Comparison of ENCODE assay signal across 24 mouse cellular contexts in genomic region chr13:40652916-40653315, GRCm38 (mm10).
"Had no signal": no experiment of that assay in that cellular context is flagged by ENCODE, and none has a peak within 500 bp of the region (broad histone marks: within the 10 kb centered on the region; RNA-seq: fewer than 3 reads in every experiment).

No protein-coding gene starts in this region.

- H3K9ac ChIP-seq: heart, embryonic 13.5 days; heart, embryonic 15.5 days; hindbrain, embryonic 13.5 days; hindbrain, embryonic 15.5 days; kidney, embryonic 15.5 days; limb, embryonic 13.5 days; limb, embryonic 15.5 days; liver, embryonic 12.5 days; liver, embryonic 14.5 days had no signal

- H3K9me3 ChIP-seq: heart, embryonic 13.5 days; heart, embryonic 15.5 days; hindbrain, embryonic 13.5 days; hindbrain, embryonic 15.5 days; kidney, embryonic 15.5 days; limb, embryonic 13.5 days; limb, embryonic 15.5 days; liver, embryonic 12.5 days had no signal

- H3K4me3 ChIP-seq: heart, embryonic 13.5 days; heart, embryonic 15.5 days; hindbrain, embryonic 13.5 days; hindbrain, embryonic 15.5 days; kidney, embryonic 15.5 days; limb, embryonic 13.5 days; limb, embryonic 15.5 days; liver, embryonic 12.5 days had no signal

- DNase-seq: gastrocnemius, postnatal 14 days; gastrocnemius, postnatal 36 days; heart, adult 18-20 months; heart, postnatal 14 days; heart, postnatal 36 days; kidney, adult 11 months; kidney, adult 2 months; kidney, adult 9 months; kidney, postnatal 14 days; kidney, postnatal 36 days; layer of hippocampus, adult 9-11 months; layer of hippocampus, postnatal 36 days; left cerebral cortex, postnatal 4 days had no signal

- H3K27ac ChIP-seq: heart, embryonic 13.5 days; heart, embryonic 15.5 days; hindbrain, embryonic 13.5 days; hindbrain, embryonic 15.5 days; hindbrain, postnatal 0 days; kidney, embryonic 15.5 days; kidney, postnatal 0 days; limb, embryonic 13.5 days; limb, embryonic 15.5 days; liver, embryonic 12.5 days; liver, embryonic 14.5 days had no signal

- H3K4me1 ChIP-seq: limb, embryonic 15.5 days; liver, embryonic 12.5 days had no signal

- H3K36me3 ChIP-seq: heart, embryonic 13.5 days; heart, embryonic 15.5 days; hindbrain, embryonic 13.5 days; hindbrain, embryonic 15.5 days; kidney, embryonic 15.5 days; limb, embryonic 13.5 days; limb, embryonic 15.5 days; liver, embryonic 12.5 days had no signal
